Mouse (Mus musculus) forebrain, embryonic 13.5 days (tissue): ENCODE data around the gene Gfod1. TPM values are rescaled to one million over a fixed set of nuclear protein-coding genes. Genes with fewer than 3 reads are reported as not detected.

Source experiments
- ATAC-seq: fragments of 200-750 bp; cut with Nextera tagmentation; 2 replicates; pipeline ENCODE4 v1.8.0; 2017
- H3K27ac ChIP-seq: fragments of 300-500 bp; sonication (generic); 2 replicates; pipeline ENCODE4 v1.5.1; 2015; ENCODE audit warnings: inconsistent platforms, mild to moderate bottlenecking, moderate library complexity
- H3K27me3 ChIP-seq: fragments of 300-500 bp; sonication (generic); 2 replicates; pipeline ENCODE4 v1.6.1; 2015; ENCODE audit warnings: mild to moderate bottlenecking, inconsistent platforms
- H3K36me3 ChIP-seq: fragments of 300-500 bp; sonication (generic); 2 replicates; pipeline ENCODE4 v1.6.1; 2015; ENCODE audit warnings: mild to moderate bottlenecking, inconsistent platforms; ENCODE audit not compliant: poor library complexity, severe bottlenecking
- H3K4me1 ChIP-seq: fragments of 300-500 bp; sonication (generic); 2 replicates; pipeline ENCODE4 v1.6.1; 2015; ENCODE audit warnings: inconsistent platforms
- H3K4me2 ChIP-seq: fragments of 300-500 bp; sonication (generic); 2 replicates; pipeline ENCODE4 v1.6.1; 2015; ENCODE audit warnings: inconsistent platforms, mild to moderate bottlenecking, moderate library complexity
- H3K4me3 ChIP-seq: fragments of 300-500 bp; sonication (generic); 2 replicates; pipeline ENCODE4 v1.5.1; 2015; ENCODE audit warnings: mild to moderate bottlenecking, inconsistent platforms
- H3K9ac ChIP-seq: fragments of 300-500 bp; sonication (generic); 2 replicates; pipeline ENCODE4 v1.6.1; 2015; ENCODE audit warnings: mild to moderate bottlenecking, inconsistent platforms
- H3K9me3 ChIP-seq: fragments of 300-500 bp; sonication (generic); replicated peaks from 2 replicates; pipeline ENCODE4 v1.6.1; 2016; ENCODE audit warnings: inconsistent platforms
- WGBS: fragments of 180-500 bp; shearing (Covaris S2); methylation state at CpG from one replicate; pipeline ENCODE4 v1.1.7; 2015; 5-methylcytosine and 5-hydroxymethylcytosine counted together
- polyA plus RNA-seq: library from polyadenylated mRNA; unstranded; fragments of >200 nt; fragmentation: Nextera tagmentation; extraction: Ambion mirVana; gene quantifications from 2 replicates; pipeline ENCODE4 v1.2.1, GENCODE M21; 2015

The Gfod1 gene
- polyA plus RNA-seq, 1 experiment from 2014 or later: 1.2 TPM

GRCm38 (mm10) chr13:43319396-43319795 is 15.4 kb upstream of the Gfod1 start:
- ATAC-seq: no peak
- H3K4me2 ChIP-seq: no peak overlapping the region
- H3K27me3 ChIP-seq: no peaks in the 10 kb centered on the region
- no peaks in the 10 kb centered on the region; the same call in 1 of the 2 replicates for H3K9me3 ChIP-seq
- no peak overlapping the region for H3K4me3 ChIP-seq
- H3K27ac ChIP-seq: no peak overlapping the region
- no peaks in the 10 kb centered on the region for H3K4me1 ChIP-seq
- no peaks in the 10 kb centered on the region for H3K36me3 ChIP-seq
- 81% methylated on average over 3 of the region's 3 CpGs for WGBS
- no peak overlapping the region for H3K9ac ChIP-seq

GRCm38 (mm10) chr13:43317411-43317810 is 13.4 kb upstream of the Gfod1 start:
- Histone ChIP-seq H3K27me3 (no peaks in the 10 kb centered on the region), H3K27ac (no peak overlapping the region), H3K36me3 (no peaks in the 10 kb centered on the region)

GRCm38 (mm10) chr13:43305181-43305924 is 1.4 kb upstream of the Gfod1 start:
- Histone ChIP-seq H3K27me3 (peaks cover 25% of the 10 kb centered on the region), H3K4me1 (peaks cover 34% of the 10 kb centered on the region), H3K36me3 (no peaks in the 10 kb centered on the region), H3K9me3 (peaks cover 13% of the 10 kb centered on the region), H3K4me3 (no peak overlapping the region), H3K9ac (no peak overlapping the region), H3K27ac (no peak overlapping the region), H3K4me2 (no peak overlapping the region)
- no peak for ATAC-seq
- 78% methylated on average over 15 of the region's 15 CpGs for WGBS

More at GRCm38 (mm10) chr13:43317411-43317810, 13.4 kb upstream of the Gfod1 start:
- Histone ChIP-seq H3K9ac (no peak overlapping the region), H3K4me1 (no peaks in the 10 kb centered on the region), H3K4me3 (no peak overlapping the region), H3K9me3 (no peaks in the 10 kb centered on the region; the same call in 1 of the 2 replicates), H3K4me2 (no peak overlapping the region)
- WGBS: 69% methylated on average over 5 of the region's 5 CpGs
- ATAC-seq: no peak

- H3K27ac ChIP-seq: peak overlapping the region; percentile 89
- 20% methylated on average over 11 of the region's 11 CpGs for WGBS
- peaks cover 7% of the 10 kb centered on the region for H3K9me3 ChIP-seq
- peak; percentile 23 for ATAC-seq
- H3K4me2 ChIP-seq: peak overlapping the region; percentile 98
- H3K9ac ChIP-seq: peak overlapping the region; percentile 87
- peak overlapping the region; percentile 76 for H3K4me3 ChIP-seq
- peaks cover 31% of the 10 kb centered on the region for H3K27me3 ChIP-seq
- peaks cover 41% of the 10 kb centered on the region for H3K4me1 ChIP-seq
- H3K36me3 ChIP-seq: no peaks in the 10 kb centered on the region
Measured at GRCm38 (mm10) chr13:43304700-43305099, 728 bp upstream of the Gfod1 start.

GRCm38 (mm10) chr13:43303161-43303965 is 609 bp downstream of the Gfod1 start:
- WGBS: under 1% methylated on average over 76 of the region's 78 CpGs
- H3K27me3 ChIP-seq: peaks cover 31% of the 10 kb centered on the region
- peak; percentile 58 for ATAC-seq

GRCm38 (mm10) chr13:43302651-43303160 is 1.3 kb downstream of the Gfod1 start:
- H3K9me3 ChIP-seq: no peaks in the 10 kb centered on the region

More at GRCm38 (mm10) chr13:43303161-43303965, 609 bp downstream of the Gfod1 start:
- Histone ChIP-seq H3K4me2 (peak overlapping the region; percentile 98), H3K4me1 (peaks cover 44% of the 10 kb centered on the region), H3K9ac (peak overlapping the region; percentile 87), H3K9me3 (peaks cover 4% of the 10 kb centered on the region; the same call in 1 of the 2 replicates), H3K36me3 (no peaks in the 10 kb centered on the region), H3K4me3 (peak overlapping the region; percentile 76), H3K27ac (peak overlapping the region; percentile 89)

GRCm38 (mm10) chr13:43302239-43302638 is 1.7 kb downstream of the Gfod1 start:
- H3K4me2 ChIP-seq: peak overlapping the region; percentile 98
- no peaks in the 10 kb centered on the region for H3K9me3 ChIP-seq
- H3K27ac ChIP-seq: no peak overlapping the region
- ATAC-seq: no peak
- peaks cover 44% of the 10 kb centered on the region for H3K4me1 ChIP-seq
- peak overlapping the region; percentile 87 for H3K9ac ChIP-seq
- H3K36me3 ChIP-seq: no peaks in the 10 kb centered on the region
- H3K4me3 ChIP-seq: peak overlapping the region; percentile 76
- WGBS: 7% methylated on average over 11 of the region's 11 CpGs
- H3K27me3 ChIP-seq: peaks cover 31% of the 10 kb centered on the region

More at GRCm38 (mm10) chr13:43302651-43303160, 1.3 kb downstream of the Gfod1 start:
- H3K36me3 ChIP-seq: no peaks in the 10 kb centered on the region
- H3K9ac ChIP-seq: peak overlapping the region; percentile 87
- H3K4me3 ChIP-seq: peak overlapping the region; percentile 76
- peaks cover 44% of the 10 kb centered on the region for H3K4me1 ChIP-seq
- H3K27me3 ChIP-seq: peaks cover 31% of the 10 kb centered on the region
- H3K4me2 ChIP-seq: peak overlapping the region; percentile 98
- under 1% methylated on average over 19 of the region's 19 CpGs for WGBS
- ATAC-seq: peak; percentile 6; the same call in 1 of the 2 replicates
- H3K27ac ChIP-seq: peak overlapping the region; percentile 89

GRCm38 (mm10) chr13:43300906-43301305 is 3.1 kb downstream of the Gfod1 start:
- Histone ChIP-seq H3K9ac (no peak overlapping the region), H3K4me3 (no peak overlapping the region), H3K9me3 (no peaks in the 10 kb centered on the region), H3K4me1 (peaks cover 47% of the 10 kb centered on the region), H3K4me2 (peak overlapping the region; percentile 98), H3K27ac (no peak overlapping the region), H3K36me3 (no peaks in the 10 kb centered on the region), H3K27me3 (peaks cover 31% of the 10 kb centered on the region)
- 40% methylated on average over 9 of the region's 9 CpGs for WGBS
- no peak for ATAC-seq

- H3K4me2 ChIP-seq: peak overlapping the region; percentile 98
- no peak overlapping the region for H3K4me3 ChIP-seq
- peaks cover 47% of the 10 kb centered on the region for H3K4me1 ChIP-seq
- no peak overlapping the region for H3K27ac ChIP-seq
- peaks cover 28% of the 10 kb centered on the region for H3K27me3 ChIP-seq
- H3K9ac ChIP-seq: no peak overlapping the region
- WGBS: 23% methylated on average over 5 of the region's 5 CpGs
- H3K9me3 ChIP-seq: no peaks in the 10 kb centered on the region
- ATAC-seq: no peak
- H3K36me3 ChIP-seq: no peaks in the 10 kb centered on the region
Measured at GRCm38 (mm10) chr13:43300366-43300765, 3.6 kb downstream of the Gfod1 start.

- H3K4me1 ChIP-seq: peaks cover 42% of the 10 kb centered on the region
- no peak overlapping the region for H3K9ac ChIP-seq
- H3K27me3 ChIP-seq: peaks cover 21% of the 10 kb centered on the region
- no peak overlapping the region for H3K4me3 ChIP-seq
- H3K4me2 ChIP-seq: no peak overlapping the region
- H3K36me3 ChIP-seq: no peaks in the 10 kb centered on the region
- H3K9me3 ChIP-seq: no peaks in the 10 kb centered on the region
- H3K27ac ChIP-seq: no peak overlapping the region
- ATAC-seq: no peak
- whole genome bisulfite sequencing: 17% methylated on average over 5 of the region's 5 CpGs
Measured at GRCm38 (mm10) chr13:43299171-43299570, 4.8 kb downstream of the Gfod1 start.

GRCm38 (mm10) chr13:43297526-43297925 is 6.4 kb downstream of the Gfod1 start:
- Histone ChIP-seq H3K4me2 (no peak overlapping the region), H3K27ac (no peak overlapping the region), H3K9me3 (no peaks in the 10 kb centered on the region), H3K36me3 (no peaks in the 10 kb centered on the region), H3K4me1 (peaks cover 34% of the 10 kb centered on the region), H3K4me3 (no peak overlapping the region), H3K9ac (no peak overlapping the region), H3K27me3 (peaks cover 21% of the 10 kb centered on the region)
- 90% methylated on average over 5 of the region's 5 CpGs for WGBS
- ATAC-seq: no peak
